Mouse (Mus musculus) gastrocnemius, postnatal 36 days (tissue): ENCODE measurements around the gene Ppip5k2. TPM values are rescaled to one million over a fixed set of nuclear protein-coding genes. Genes with fewer than 3 reads are reported as not detected.
"Not testable (repeated sequence)": the region's sequence is repeated elsewhere in the genome, so short reads cannot be mapped to it uniquely, and the experiment has no call there.

ENCODE experiments used
- DNase-seq, 2 experiments: peaks; one replicate each; pipeline ENCODE4 v3.0.0; 2022
- intact Hi-C: fragments of 180-260 bp; cut with DNase I; formaldehyde crosslinking; loops from one replicate; pipeline ENCODE4 v1.15.1; 2025
- long read RNA-seq, 2 experiments: library from polyadenylated mRNA; stranded (forward); transcript quantifications; one replicate each; pipeline ENCODE4 v2.0.0; 2021
- total RNA-seq, 2 experiments: library from RNA; stranded (reverse); gene quantifications; 2 replicates each; pipeline ENCODE4 v1.2.3; 2021

The Ppip5k2 gene
- total RNA-seq = 1 to 10 TPM; 1.7 to 2.0 TPM
- long read RNA-seq, experiment 1 = 0 reads
- long read RNA-seq, experiment 2, partial matches to known transcripts = 0 of 1 reads
- long read RNA-seq, experiment 2, other reads (novel, unspliced or antisense) = 1 of 1 reads

DNA sequence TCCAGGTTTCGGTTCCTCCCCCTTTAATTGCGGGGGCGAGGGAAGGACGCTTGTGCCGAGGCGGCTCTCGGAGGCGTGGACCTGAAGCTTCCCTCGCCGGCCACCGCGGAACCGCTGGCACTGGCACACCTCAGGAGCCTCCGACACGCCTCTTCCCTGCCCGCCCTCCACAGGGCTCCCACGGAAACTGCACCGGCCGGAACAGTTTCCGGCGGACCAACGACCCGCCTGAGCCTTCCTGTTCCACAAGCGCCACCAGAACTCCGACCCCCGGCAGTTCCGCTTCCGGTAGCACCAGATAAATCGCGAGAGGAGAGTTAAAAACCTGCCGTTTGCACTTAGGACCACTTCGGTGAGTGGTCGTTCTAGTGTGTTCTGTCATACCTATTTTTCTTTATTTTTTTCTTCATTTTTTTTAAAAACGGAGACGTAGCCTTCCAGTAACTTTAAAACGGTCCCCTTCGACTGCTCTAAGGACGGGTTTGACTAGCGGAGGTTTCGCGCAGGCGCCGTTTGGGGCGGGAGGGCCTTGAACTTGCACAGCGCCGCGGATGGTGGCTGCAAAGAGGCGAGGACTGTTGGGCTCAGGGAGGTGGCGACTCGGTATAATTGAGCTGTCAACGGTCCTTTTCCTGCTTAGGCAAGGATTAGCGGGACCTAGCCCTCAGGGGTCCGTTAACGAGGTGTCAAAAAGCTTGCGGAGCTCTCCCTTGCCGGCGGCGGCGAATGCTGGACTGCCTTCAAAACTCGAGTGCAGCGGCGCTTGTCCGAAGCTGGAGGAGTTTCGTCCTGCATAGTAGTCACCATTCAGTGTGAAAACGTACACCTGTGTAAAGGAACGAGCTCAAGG is at the start of gene Ppip5k2, which contains the start of gene Gin1:
Gene Ppip5k2 (minus strand): TSS at position 508 of the 850 bp plus-strand sequence.
Gene Gin1 (plus strand): TSS at position 269 of the 850 bp plus-strand sequence.
- intact Hi-C loops = no loop called here
- DNase-seq = peak; percentile 90 to 91

- intact Hi-C loops = loop anchor here (5.0 kb wide), 1 partner anchor 543 kb away; no protein-coding TSS in a partner anchor
- DNase-seq = no peak
Observed at GRCm38 (mm10) chr1:97809255-97809912, 39.2 kb upstream of the Ppip5k2 start.

DNA sequence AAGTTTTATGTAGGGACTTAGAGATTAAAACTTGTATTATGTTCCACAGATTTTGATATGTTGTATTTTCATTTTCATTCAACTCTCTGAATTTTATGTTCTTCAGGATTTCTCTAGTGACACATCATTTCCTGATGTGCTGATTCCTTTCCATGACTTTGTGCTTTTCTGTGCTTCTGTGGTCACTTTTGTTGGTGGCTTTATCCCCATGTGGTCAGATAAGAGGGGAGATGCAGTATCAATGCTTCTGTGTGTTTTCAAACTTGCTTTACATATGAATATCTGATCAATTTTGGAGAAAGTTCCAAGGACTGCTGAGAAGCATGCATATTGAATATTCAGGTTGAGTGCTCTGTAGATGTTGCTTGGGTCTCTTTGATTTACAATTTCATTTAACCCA is 34.3 kb upstream of the Ppip5k2 start:
- DNase-seq = no peak
- intact Hi-C loops = no loop called here

GRCm38 (mm10) chr1:97802207-97802902 is 32.1 kb upstream of the Ppip5k2 start:
- intact Hi-C loops = no loop called here
- DNase-seq = no peak

- no peak for DNase-seq
Observed at GRCm38 (mm10) chr1:97795936-97796335, 25.7 kb upstream of the Ppip5k2 start.

DNA sequence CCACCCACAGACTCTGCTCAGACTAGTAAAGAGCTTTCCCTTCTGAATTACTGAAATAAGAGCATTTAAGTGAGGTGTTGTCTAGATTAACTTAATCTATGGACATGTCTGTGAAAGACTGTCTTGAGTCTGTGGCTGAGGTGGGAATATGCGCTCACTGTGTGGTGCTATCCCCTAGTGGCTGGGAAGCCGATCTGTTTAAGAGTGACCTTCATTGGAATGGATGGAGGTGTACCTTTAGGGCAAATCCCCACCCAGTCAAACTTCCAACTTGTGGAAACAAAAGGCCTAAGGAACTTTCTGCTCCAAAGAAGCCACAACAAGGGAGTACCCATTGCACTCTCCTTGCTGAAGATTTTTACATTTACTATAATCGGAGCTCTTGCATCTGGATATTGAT is 23.9 kb upstream of the Ppip5k2 start:
- no peak for DNase-seq
- intact Hi-C loops = no loop called here

More at GRCm38 (mm10) chr1:97795936-97796335, 25.7 kb upstream of the Ppip5k2 start:
- intact Hi-C loops = no loop called here

- intact Hi-C loops = no loop called here
- DNase-seq = no peak
Observed at GRCm38 (mm10) chr1:97788490-97788889, 18.3 kb upstream of the Ppip5k2 start.

DNA sequence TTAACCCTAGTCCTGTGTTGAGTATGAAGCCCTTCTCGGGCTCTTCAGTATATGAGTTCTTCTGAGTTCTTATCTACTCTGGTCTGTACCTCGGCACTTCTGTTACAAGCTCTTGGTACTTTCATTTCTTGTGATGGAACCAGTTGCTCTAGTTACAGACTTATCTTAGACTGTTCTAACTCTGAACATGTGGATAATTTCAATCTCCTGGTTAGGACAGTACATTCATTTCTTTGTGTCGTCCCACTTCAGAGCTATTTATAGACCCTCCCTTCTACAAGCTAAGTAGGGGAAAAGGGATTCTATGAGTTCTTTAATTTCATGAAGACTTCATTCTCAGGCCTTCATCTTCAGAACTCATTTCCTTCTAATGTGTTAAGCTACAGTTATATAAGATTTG is 17.5 kb upstream of the Ppip5k2 start:
- intact Hi-C loops = no loop called here
- no peak for DNase-seq

- intact Hi-C loops = no loop called here
- no peak for DNase-seq
Observed at GRCm38 (mm10) chr1:97785685-97786393, 15.6 kb upstream of the Ppip5k2 start.

- DNase-seq = no peak
- intact Hi-C loops = no loop called here
Observed at GRCm38 (mm10) chr1:97784928-97785327, 14.7 kb upstream of the Ppip5k2 start.

- intact Hi-C loops = no loop called here
- DNase-seq = no peak
Observed at GRCm38 (mm10) chr1:97781674-97782073, 11.5 kb upstream of the Ppip5k2 start.

GRCm38 (mm10) chr1:97773973-97774372 is 3.8 kb upstream of the Ppip5k2 start:
- DNase-seq = no peak
- intact Hi-C loops = no loop called here

GRCm38 (mm10) chr1:97773362-97773761 is 3.2 kb upstream of the Ppip5k2 start:
- intact Hi-C loops = no loop called here
- no peak for DNase-seq

DNA sequence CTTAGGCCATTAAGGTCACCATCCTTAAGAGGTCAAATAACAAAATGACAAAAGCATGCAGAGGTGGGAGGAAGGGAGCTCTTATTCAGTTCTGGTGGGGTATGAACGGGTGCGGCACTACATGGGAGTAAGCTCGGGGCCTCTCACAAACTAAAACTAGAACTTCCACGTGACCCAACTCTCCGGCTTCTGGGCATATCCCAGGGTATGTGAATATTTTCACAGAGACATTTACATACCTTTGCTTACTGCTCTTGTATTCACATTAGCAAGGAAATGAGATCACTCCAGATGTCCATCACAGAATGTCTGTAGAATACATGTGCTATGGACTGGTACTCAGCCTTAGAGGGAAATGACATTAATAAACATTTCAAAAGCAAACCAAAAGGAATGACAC is 1.5 kb upstream of the Ppip5k2 start:
- no peak for DNase-seq
- intact Hi-C loops = no loop called here

- DNase-seq = no peak
- intact Hi-C loops = no loop called here
Observed at GRCm38 (mm10) chr1:97771118-97771517, 907 bp upstream of the Ppip5k2 start.

DNA sequence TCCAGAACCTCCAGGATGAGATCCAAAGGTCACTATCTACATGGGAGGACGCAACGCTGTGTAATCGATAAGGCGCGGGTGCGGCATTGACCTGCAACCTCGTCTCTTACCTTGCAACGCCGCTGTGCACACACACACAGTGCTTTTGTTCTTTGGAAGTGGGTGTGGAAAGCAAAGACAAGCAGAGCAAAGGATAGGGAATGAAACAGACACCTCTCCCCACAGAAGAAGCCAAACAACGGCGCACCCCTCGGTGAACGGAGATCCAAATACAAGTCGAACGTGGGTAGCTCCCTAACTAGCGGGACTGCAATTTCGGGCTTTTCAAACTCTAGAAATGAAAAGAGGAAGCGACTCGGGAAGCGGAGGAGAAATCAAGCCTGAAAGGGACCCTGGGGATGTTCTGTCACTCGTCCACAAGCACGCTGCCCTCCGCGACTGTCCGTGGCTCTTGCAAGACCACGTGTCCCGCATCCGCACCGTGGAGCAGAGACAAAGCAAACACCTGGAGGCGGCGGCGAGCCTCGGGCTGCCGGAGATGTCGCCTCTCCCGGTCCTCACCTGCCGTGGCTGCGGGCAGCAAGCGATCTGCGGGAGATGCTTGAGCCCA is 812 bp downstream of the Ppip5k2 start:
- no peak for DNase-seq
- intact Hi-C loops = no loop called here

DNA sequence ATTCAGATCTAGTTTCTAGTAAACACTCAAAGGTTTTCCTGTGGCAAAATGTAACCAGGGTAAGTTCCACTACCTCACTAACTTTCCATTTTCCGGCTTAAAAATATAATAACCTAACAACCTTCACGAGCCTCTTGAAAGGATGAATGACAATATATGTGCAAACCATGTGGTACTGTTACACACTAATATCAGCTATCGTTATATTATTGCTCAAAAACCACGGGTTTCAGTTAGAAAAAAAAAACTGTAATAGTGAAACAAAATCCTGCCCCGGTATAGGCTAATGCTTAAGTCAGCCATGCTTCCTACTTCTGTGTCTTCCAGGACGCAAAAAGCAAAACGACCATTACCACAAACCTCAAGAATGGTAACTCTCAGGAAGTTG is 1.3 kb downstream of the Ppip5k2 start:
- intact Hi-C loops = no loop called here
- DNase-seq = no peak

- intact Hi-C loops = no loop called here
- DNase-seq = no peak
Observed at GRCm38 (mm10) chr1:97768089-97768488, 2.1 kb downstream of the Ppip5k2 start.

GRCm38 (mm10) chr1:97765712-97766111 is 4.5 kb downstream of the Ppip5k2 start:
- intact Hi-C loops = not testable (repeated sequence)

DNA sequence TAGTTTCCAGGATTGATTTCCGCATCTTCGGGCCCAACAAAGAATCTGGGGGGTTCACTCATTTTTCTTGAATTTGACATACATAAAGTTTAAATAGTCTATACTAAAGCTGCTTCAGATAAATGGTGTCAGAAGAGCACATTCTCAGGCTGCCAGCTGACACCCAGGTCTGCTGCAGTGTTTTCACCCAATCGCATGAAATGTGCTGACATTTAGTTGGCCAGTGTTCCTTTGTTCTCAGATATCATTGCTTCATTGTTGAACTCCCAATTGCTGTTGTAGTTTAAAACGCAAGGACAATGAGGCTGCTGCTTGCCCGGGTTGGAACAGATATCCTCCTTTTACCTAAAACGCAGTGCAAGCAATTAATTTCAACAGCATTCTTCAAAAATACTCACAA is 8.7 kb downstream of the Ppip5k2 start:
- no peak for DNase-seq
- intact Hi-C loops = no loop called here

More at GRCm38 (mm10) chr1:97765712-97766111, 4.5 kb downstream of the Ppip5k2 start:
- DNase-seq = not testable (repeated sequence)
